Mouse (Mus musculus) stomach, embryonic 15.5 days (tissue): ENCODE data around the gene Fxr2. TPM values are rescaled to one million over a fixed set of nuclear protein-coding genes. Genes with fewer than 3 reads are reported as not detected.
A peak's percentile ranks its signal among the peaks of the same experiment; 100 is the strongest.
"Not testable (repeated sequence)": the region's sequence is repeated elsewhere in the genome, so short reads cannot be mapped to it uniquely, and the experiment has no call there.

Source experiments
- ATAC-seq: fragments of 200-750 bp; cut with Nextera tagmentation; 2 replicates; pipeline ENCODE4 v1.8.0; 2017; ENCODE audit warnings: low read depth, moderate number of reproducible peaks, moderate TSS enrichment; ENCODE audit not compliant: insufficient read depth, low FRiP score
- H3K27ac ChIP-seq: fragments of 300-500 bp; sonication (generic); 2 replicates; pipeline ENCODE4 v1.5.1; 2015; ENCODE audit warnings: mild to moderate bottlenecking, inconsistent platforms
- H3K27me3 ChIP-seq: fragments of 300-500 bp; sonication (generic); replicated peaks from 2 replicates; pipeline ENCODE4 v1.6.1; 2015; ENCODE audit warnings: inconsistent platforms
- H3K36me3 ChIP-seq: fragments of 300-500 bp; sonication (generic); 2 replicates; pipeline ENCODE4 v1.6.1; 2015; ENCODE audit warnings: inconsistent platforms
- H3K4me1 ChIP-seq: fragments of 300-500 bp; sonication (generic); 2 replicates; pipeline ENCODE4 v1.6.1; 2015; ENCODE audit warnings: inconsistent platforms
- H3K4me2 ChIP-seq: fragments of 300-500 bp; sonication (generic); 2 replicates; pipeline ENCODE4 v1.6.1; 2015; ENCODE audit warnings: mild to moderate bottlenecking, inconsistent platforms
- H3K4me3 ChIP-seq: fragments of 300-500 bp; sonication (generic); replicated peaks from 2 replicates; pipeline ENCODE4 v1.5.1; 2015; ENCODE audit warnings: inconsistent platforms
- H3K9ac ChIP-seq: fragments of 300-500 bp; sonication (generic); 2 replicates; pipeline ENCODE4 v1.6.1; 2015; ENCODE audit warnings: inconsistent platforms
- H3K9me3 ChIP-seq: fragments of 300-500 bp; sonication (generic); 2 replicates; pipeline ENCODE4 v1.6.1; 2016; ENCODE audit warnings: inconsistent platforms
- WGBS: fragments of 180-500 bp; shearing (Covaris S2); methylation state at CpG from one replicate; pipeline ENCODE4 v1.1.7; 2015; 5-methylcytosine and 5-hydroxymethylcytosine counted together
- polyA plus RNA-seq: library from polyadenylated mRNA; unstranded; fragments of >200 nt; fragmentation: Nextera tagmentation; extraction: Ambion mirVana; gene quantifications from 2 replicates; pipeline ENCODE4 v1.2.1, GENCODE M21; 2015

Gene Fxr2
- polyA plus RNA-seq, 1 experiment from 2014 or later, result 21.0 TPM

DNA sequence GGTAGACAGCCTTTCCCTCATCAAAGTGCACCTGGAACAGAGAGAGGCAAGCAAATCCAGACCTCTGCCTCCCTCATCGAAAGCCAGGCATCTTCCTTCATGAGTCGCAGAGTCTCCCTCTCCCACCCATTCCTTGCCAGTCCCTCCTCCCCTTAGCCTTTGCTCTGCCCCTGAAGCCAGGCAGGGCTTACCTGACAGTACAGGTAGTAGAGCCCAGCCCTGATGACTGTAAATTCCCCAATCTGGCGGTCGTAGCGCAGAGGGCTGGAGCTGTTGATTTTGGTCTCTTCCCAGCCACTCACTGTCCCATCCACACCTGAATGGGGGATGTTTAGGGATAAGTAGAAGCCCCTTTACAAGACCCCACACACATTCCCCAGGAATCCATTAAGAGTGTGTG is 54.3 kb downstream of the Fxr2 start:
- Histone ChIP-seq H3K9me3 (no peaks in the 10 kb centered on the region), H3K27me3 (no peaks in the 10 kb centered on the region), H3K4me2 (no peak overlapping the region), H3K4me3 (no peak overlapping the region), H3K9ac (no peak overlapping the region), H3K27ac (peak overlapping the region; percentile 27; the same call in 1 of the 2 replicates), H3K4me1 (peaks cover 31% of the 10 kb centered on the region), H3K36me3 (no peaks in the 10 kb centered on the region)
- no peak for ATAC-seq
- 50% methylated on average over 5 of the region's 5 CpGs for WGBS

DNA sequence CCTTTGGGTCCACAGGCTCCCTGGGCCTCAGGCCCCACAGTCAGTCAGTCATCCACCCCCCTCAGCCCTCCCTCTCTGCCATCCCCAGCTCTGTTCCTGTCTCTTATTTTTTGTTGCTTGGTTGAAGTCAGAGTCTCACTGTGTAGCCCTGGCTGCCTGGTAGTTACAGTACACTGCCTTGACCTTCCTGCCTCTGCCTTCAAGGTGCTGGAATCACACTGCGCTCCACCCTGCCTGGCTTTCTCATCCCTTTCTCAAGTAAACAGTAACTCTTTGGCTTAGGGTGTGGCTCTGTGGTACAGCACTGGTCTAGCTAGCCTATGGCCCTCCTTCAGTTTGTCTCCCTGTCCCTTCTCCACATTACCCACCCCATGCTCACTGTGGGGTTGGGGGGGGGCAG is 57.1 kb downstream of the Fxr2 start:
- no peak overlapping the region for H3K4me2 ChIP-seq
- H3K9me3 ChIP-seq, result no peaks in the 10 kb centered on the region
- no peak for ATAC-seq
- 77% methylated on average over 1 of the region's 1 CpGs for WGBS
- H3K4me3 ChIP-seq, result no peak overlapping the region
- H3K9ac ChIP-seq, result no peak overlapping the region
- no peaks in the 10 kb centered on the region for H3K36me3 ChIP-seq
- peaks cover 17% of the 10 kb centered on the region for H3K4me1 ChIP-seq
- no peak overlapping the region for H3K27ac ChIP-seq
- H3K27me3 ChIP-seq, result no peaks in the 10 kb centered on the region

DNA sequence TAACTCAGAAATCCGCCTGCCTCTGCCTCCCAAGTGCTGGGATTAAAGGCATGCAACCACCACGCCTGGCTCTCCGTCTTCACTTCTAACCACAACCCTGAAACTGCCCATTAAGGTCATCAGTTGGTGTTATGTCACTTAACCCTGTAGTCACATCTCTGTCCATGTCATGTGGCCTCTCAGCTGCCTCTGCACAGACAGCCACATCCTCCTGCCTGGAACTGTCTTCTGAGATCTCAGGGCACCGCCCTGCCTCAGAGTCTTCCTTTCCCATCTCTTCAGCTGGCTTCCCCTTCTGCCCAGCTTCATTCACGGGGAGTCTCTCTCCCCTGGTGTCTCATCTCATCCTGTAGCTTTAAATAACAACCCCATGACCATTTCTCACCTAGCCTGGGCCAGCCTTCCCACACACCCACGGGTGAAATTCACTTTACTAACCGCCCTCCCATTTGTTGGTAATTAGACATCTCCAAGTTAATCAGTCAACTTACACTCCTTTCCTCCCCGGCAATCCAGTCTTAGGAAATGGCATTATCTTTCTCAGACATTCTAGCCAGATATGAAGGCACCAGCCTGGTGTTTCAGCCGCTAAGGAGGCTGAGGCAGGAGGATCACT is 59.5 kb downstream of the Fxr2 start:
- Histone ChIP-seq H3K36me3 (no peaks in the 10 kb centered on the region), H3K27me3 (no peaks in the 10 kb centered on the region), H3K4me3 (no peak overlapping the region), H3K4me2 (no peak overlapping the region), H3K9me3 (no peaks in the 10 kb centered on the region), H3K4me1 (peaks cover 10% of the 10 kb centered on the region; the same call in 1 of the 2 replicates), H3K27ac (no peak overlapping the region), H3K9ac (no peak overlapping the region)
- WGBS, result 71% methylated on average over 9 of the region's 9 CpGs
- ATAC-seq, result no peak

DNA sequence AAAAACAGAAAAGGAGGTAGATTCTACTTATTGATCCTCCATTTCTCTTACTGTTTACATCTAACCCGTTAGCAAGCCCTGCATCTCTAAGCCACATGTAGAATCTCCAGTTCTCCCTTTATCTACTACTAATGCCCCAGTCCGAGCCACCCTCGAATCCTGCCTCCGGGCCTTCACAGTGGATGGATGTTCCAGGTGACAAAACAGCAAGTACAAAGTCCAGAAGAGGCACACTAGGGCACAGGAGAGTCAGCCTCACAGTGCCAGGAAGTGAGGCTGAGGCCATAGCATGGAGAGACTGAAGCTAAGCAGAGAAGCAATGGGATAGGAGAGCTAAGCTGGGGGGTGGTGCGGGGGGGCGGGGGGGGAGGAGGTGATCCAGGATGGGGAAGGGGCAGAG is 60.1 kb downstream of the Fxr2 start:
- H3K4me3 ChIP-seq, result no peak overlapping the region
- H3K9me3 ChIP-seq, result no peaks in the 10 kb centered on the region
- 75% methylated on average over 6 of the region's 6 CpGs for WGBS
- no peak overlapping the region for H3K9ac ChIP-seq
- H3K4me1 ChIP-seq, result peaks cover 10% of the 10 kb centered on the region; the same call in 1 of the 2 replicates
- no peaks in the 10 kb centered on the region for H3K36me3 ChIP-seq
- no peak overlapping the region for H3K27ac ChIP-seq
- H3K4me2 ChIP-seq, result no peak overlapping the region
- no peak; the same call in 1 of the 2 replicates for ATAC-seq
- H3K27me3 ChIP-seq, result no peaks in the 10 kb centered on the region

DNA sequence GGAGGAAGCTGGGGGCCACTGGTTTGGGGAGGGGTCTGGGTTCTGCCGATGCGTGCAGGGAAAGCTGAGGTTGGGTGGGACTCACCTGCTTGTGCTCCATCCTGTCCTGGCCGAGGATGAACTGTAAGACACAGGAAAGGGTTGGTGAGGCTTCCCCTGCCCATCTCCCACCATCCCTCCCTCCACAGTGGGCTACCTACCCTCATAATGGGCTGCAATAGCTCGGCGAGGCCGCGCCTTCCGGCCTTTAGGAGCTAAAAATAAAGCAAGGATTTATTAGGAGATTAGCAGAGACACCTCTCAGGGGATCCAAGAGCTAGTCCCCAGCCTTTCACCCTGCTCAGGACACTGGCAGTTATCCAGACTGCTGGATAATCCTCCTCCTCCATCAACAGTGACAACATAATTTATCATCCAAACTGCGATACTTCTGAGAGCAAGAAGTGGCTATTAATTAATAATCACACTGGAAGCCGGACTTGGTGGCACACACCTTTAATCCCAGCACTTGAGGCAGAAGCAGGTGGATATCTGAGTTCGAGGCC is 60.7 kb downstream of the Fxr2 start:
- Histone ChIP-seq H3K9ac (no peak overlapping the region), H3K27ac (no peak overlapping the region), H3K4me2 (no peak overlapping the region), H3K4me3 (no peak overlapping the region), H3K4me1 (peaks cover 10% of the 10 kb centered on the region; the same call in 1 of the 2 replicates), H3K36me3 (no peaks in the 10 kb centered on the region), H3K27me3 (no peaks in the 10 kb centered on the region), H3K9me3 (no peaks in the 10 kb centered on the region)
- ATAC-seq, result no peak
- 54% methylated on average over 11 of the region's 11 CpGs for WGBS

DNA sequence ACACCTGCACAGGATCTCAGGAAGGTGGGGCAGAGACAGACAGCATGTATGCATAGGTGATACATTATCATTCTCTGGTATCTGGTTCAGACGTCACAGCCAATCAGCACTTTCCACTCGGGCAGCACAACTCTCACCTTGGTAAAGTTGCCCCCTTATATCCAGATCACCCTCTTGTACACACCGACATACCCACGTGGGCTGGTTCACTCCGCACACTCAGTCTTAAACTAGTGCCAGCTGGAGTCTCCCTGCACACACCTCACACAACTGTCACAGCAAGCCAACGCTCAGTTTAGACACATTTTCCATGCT is 62.2 kb downstream of the Fxr2 start:
- H3K4me1 ChIP-seq, result peaks cover 10% of the 10 kb centered on the region; the same call in 1 of the 2 replicates
- no peaks in the 10 kb centered on the region for H3K36me3 ChIP-seq
- H3K27me3 ChIP-seq, result no peaks in the 10 kb centered on the region
- H3K4me3 ChIP-seq, result peak overlapping the region; percentile 64
- peak overlapping the region; percentile 92 for H3K4me2 ChIP-seq
- H3K27ac ChIP-seq, result peak overlapping the region; percentile 74; the same call in 1 of the 2 replicates
- H3K9me3 ChIP-seq, result no peaks in the 10 kb centered on the region
- WGBS, result 31% methylated on average over 6 of the region's 6 CpGs
- ATAC-seq, result no peak
- peak overlapping the region; percentile 58 for H3K9ac ChIP-seq

DNA sequence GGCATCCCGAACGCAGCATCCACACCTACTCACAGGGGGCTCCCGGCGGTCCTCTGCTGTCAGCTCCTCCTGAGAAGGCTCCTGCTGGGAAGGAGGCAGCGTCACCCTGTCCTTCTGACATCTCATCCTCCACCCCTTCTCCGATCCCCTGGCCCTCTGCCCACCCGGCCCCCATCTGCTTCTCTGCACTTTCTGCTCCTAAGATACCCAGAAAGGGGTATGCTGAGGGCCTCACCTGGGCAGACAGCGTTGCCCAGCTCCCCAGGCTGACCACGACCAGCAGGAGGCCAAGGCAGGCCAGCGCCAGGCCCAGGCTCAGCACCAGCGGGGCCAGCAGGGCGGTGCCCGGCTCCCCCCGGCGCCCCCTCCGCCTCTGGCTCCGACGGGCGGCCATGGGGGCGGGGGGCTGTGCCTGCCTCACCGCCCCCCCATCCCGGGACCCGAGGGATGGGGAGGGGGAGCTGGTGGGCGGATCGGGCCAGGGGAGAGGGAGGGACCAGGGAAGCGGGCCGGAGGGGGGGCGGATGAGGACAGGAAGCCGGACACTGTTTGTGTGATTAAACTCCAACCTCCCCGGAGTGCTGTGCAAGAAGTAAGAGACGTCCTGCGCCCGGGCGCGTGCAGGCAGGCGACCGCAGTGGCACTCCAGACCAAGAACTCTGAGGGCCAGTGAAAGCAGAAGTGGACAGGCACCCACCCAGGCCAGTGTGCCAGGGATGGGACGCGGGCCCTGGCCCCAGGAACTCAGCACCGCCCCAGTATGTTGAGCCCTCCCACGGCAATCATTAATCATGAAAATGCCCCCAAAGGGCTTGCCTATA is 62.8 kb downstream of the Fxr2 start, which contains the start of the genes Tnfsf12 and Tnfsfm13:
Gene Tnfsf12, minus strand, starts transcription at position 489 of the 821 bp plus-strand sequence.
Gene Tnfsfm13, minus strand, starts transcription at position 738 of the 821 bp plus-strand sequence.
- ATAC-seq, result peak; percentile 69
- no peaks in the 10 kb centered on the region for H3K36me3 ChIP-seq

DNA sequence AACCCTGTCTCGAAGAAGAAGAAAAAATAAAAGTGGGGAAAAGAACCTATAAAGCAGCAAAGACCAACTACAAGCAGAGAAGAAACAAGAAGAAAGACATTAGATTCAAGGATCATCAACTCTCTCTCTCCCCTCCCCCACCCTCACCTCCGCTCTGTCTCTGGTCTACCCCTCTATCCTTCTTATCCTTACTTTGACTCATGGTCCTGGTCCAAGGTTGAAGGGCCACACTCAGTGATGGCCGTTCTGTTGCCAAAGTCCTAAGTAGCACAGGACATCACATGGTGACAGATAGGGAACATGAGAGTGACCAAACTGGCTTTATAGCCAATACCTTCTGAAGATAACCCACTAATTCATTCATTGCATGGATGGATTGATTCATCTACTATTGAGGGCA is 64.6 kb downstream of the Fxr2 start:
- 89% methylated on average over 3 of the region's 3 CpGs for WGBS
- Histone ChIP-seq H3K4me2 (no peak overlapping the region), H3K4me1 (peaks cover 10% of the 10 kb centered on the region; the same call in 1 of the 2 replicates), H3K27ac (no peak overlapping the region), H3K36me3 (no peaks in the 10 kb centered on the region), H3K27me3 (no peaks in the 10 kb centered on the region), H3K4me3 (no peak overlapping the region), H3K9me3 (no peaks in the 10 kb centered on the region), H3K9ac (no peak overlapping the region)
- no peak for ATAC-seq

More for the DNA sequence above, 62.8 kb downstream of the Fxr2 start, which contains the start of the genes Tnfsf12 and Tnfsfm13:
- Histone ChIP-seq H3K27me3 (no peaks in the 10 kb centered on the region), H3K27ac (peak within 1 kb of the TSS; percentile 74), H3K9ac (peak within 1 kb of the TSS; percentile 58), H3K9me3 (no peaks in the 10 kb centered on the region), H3K4me1 (peaks cover 10% of the 10 kb centered on the region; the same call in 1 of the 2 replicates), H3K4me2 (peak within 1 kb of the TSS; percentile 92), H3K4me3 (peak within 1 kb of the TSS; percentile 64)
- 3% methylated on average over 35 of the region's 41 CpGs for WGBS

DNA sequence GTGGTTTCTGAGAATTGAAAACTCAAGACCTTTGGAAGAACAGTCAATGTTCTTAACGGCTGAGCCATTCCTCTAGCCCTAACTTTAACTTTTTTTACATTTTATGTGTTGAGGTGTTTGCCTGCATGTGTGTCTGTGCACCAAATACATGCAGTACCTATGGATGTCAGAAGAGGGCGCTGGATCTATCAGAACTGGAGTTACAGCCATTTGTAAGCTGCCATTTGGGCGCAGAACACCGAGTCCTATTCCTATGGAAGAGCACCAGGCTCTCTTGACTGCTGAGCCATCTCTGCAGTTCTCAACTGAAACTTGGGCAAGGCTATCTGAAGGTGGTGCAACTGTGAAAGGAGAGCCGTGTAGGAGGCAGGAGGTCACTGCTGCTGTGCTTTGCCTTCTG is 65.8 kb downstream of the Fxr2 start:
- no peaks in the 10 kb centered on the region for H3K36me3 ChIP-seq
- no peak for ATAC-seq
- H3K9ac ChIP-seq, result no peak overlapping the region
- H3K27me3 ChIP-seq, result no peaks in the 10 kb centered on the region
- no peak overlapping the region for H3K4me3 ChIP-seq
- H3K4me1 ChIP-seq, result peaks cover 10% of the 10 kb centered on the region; the same call in 1 of the 2 replicates
- WGBS, result 73% methylated on average over 5 of the region's 5 CpGs
- no peak overlapping the region for H3K27ac ChIP-seq
- no peak overlapping the region for H3K4me2 ChIP-seq
- no peaks in the 10 kb centered on the region for H3K9me3 ChIP-seq

DNA sequence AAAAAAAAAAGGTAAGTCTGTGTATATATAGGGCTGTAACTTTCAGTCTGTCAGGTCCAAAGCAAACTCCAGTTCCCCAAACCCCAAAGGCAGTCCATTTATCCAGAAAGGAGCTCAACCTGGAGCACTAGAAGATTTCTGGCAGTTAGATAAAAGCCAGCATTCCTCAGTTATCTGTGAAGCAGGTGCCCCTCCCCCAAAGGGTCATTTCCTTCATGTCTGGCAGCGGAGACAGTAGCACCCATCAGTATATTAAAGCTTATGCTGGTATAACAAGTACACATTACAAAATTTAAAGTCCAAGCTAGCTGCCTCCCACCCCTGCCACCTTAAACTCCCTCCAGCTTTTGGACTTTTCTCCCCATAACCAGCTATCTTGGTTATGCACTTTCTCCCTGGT is 66.8 kb downstream of the Fxr2 start:
- no peaks in the 10 kb centered on the region for H3K36me3 ChIP-seq
- no peak overlapping the region for H3K4me2 ChIP-seq
- peaks cover 10% of the 10 kb centered on the region; the same call in 1 of the 2 replicates for H3K4me1 ChIP-seq
- no peak overlapping the region for H3K9ac ChIP-seq
- H3K27ac ChIP-seq, result no peak overlapping the region
- 33% methylated on average over 1 of the region's 1 CpGs for WGBS
- no peaks in the 10 kb centered on the region for H3K27me3 ChIP-seq
- ATAC-seq, result no peak
- H3K9me3 ChIP-seq, result no peaks in the 10 kb centered on the region
- no peak overlapping the region for H3K4me3 ChIP-seq

DNA sequence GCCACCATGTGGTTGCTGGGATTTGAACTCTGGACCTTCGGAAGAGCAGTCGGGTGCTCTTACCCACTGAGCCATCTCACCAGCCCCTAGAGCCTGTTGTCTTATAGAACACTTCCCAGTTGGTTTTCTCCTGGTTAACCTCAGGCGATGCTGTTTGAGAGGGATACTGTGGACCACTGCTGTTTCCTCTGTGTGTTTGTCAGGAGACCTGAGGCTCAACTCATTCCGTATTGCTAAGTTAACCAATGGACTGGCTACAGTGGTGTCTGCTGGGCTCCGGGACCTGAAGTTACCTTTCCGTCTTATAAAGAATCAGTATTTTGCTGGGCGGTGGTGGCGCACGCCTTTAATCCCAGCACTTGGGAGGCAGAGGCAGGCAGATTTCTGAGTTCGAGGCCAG is 70.1 kb downstream of the Fxr2 start:
- H3K36me3 ChIP-seq, H3K4me3 ChIP-seq, H3K4me1 ChIP-seq, H3K4me2 ChIP-seq, H3K9me3 ChIP-seq, ATAC-seq, H3K27ac ChIP-seq, H3K9ac ChIP-seq, H3K27me3 ChIP-seq: not testable (repeated sequence)
- 89% methylated on average over 10 of the region's 10 CpGs for WGBS
